Mouse (Mus musculus): ENCODE results near the gene Ube2f. TPM values are rescaled to one million over a fixed set of nuclear protein-coding genes. Genes with fewer than 3 reads are reported as not detected.

Ube2f gene
- polyA plus RNA-seq, 1 experiment from 2014 or later = 67.3 TPM

DNA sequence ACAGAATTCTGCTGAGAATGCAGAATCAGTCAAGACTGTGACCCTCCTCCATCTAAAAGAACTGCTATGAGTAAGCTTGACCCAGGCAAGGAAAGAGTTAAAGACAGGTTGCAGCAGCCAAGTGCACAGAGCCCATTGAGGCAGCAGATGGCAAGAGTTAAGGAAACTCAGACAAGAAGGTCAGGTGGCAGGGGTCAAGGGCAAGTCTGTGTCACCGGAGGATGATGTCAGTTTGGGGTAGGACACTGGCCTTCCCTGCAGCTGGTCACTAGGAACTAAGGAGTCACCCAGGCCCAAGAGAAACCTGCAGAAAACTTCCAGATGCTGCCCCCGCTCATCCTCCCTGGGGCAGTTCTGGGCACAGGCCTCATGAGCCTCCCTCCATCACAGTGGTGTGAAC is 74.5 kb downstream of the Ube2f start:
- Histone ChIP-seq H3K4me3 (replicated peaks; ENCODE audit: low read depth, low read length) (no peak overlapping the region), H3K4me2 (ENCODE audit: low read length) (no peak overlapping the region), H3K9ac (ENCODE audit: low read depth, low read length) (no peak overlapping the region), H3K9me3 (replicated peaks; ENCODE audit: low read length) (no peaks in the 10 kb centered on the region), H3K4me1 (replicated peaks; ENCODE audit: insufficient read depth, low read length) (0 out of 2 replicates have a peak, but pooled peaks cover 7% of the 10 kb centered on the region), H3K27me3 (ENCODE audit: insufficient read depth, low read length) (no peaks in the 10 kb centered on the region), H3K27ac (no peak overlapping the region), H3K36me3 (ENCODE audit: insufficient read depth, low read length) (no peaks in the 10 kb centered on the region)
- DNase-seq (ENCODE audit: low spot score) (no peak), ATAC-seq (replicated peaks; ENCODE audit: low FRiP score, low read depth) (no peak)
- no peak for TF ChIP-seq CTCF (IDR thresholded peaks at IDR 0.05; ENCODE audit: low read depth)
- WGBS = 46% methylated on average over 2 of the region's 2 CpGs

DNA sequence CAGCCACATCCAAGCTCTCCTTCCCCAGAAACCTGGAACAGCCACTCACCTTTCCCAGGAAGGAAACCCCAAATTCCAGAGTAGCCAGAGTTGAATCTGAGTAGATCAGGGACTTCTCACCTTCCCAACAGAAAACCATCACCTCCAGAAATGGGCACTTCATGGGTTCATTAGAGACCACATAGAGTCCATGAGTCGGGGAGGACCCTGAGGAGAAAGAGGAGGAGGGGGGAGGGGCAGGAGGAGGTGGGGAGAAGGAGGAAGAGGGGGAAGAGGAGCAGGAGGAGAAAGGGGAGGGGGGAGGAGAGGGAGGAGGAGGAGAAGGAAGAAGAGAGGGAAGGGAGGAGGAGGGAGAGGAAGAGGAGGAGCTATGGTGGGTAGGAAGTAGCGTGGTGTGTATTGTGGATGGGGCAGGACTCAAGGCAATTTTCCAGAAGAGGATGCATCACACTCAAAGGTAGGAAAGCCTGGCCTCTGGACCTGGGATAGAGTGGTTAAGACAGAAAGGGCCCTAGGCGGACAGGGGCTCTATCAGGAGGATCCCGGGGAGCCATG is 75.5 kb downstream of the Ube2f start:
- Histone ChIP-seq H3K27me3 (ENCODE audit: insufficient read depth, low read length) (no peaks in the 10 kb centered on the region), H3K4me1 (replicated peaks; ENCODE audit: insufficient read depth, low read length) (0 out of 2 replicates have a peak, but pooled peaks cover 7% of the 10 kb centered on the region), H3K4me2 (ENCODE audit: low read length) (no peak overlapping the region), H3K9me3 (replicated peaks; ENCODE audit: low read length) (no peaks in the 10 kb centered on the region), H3K4me3 (replicated peaks; ENCODE audit: low read depth, low read length) (no peak overlapping the region), H3K36me3 (ENCODE audit: insufficient read depth, low read length) (no peaks in the 10 kb centered on the region), H3K27ac (no peak overlapping the region), H3K9ac (ENCODE audit: low read depth, low read length) (no peak overlapping the region)
- WGBS = 69% methylated on average over 4 of the region's 4 CpGs
- TF ChIP-seq CTCF (IDR thresholded peaks at IDR 0.05; ENCODE audit: low read depth) = no peak
- ATAC-seq (replicated peaks; ENCODE audit: low FRiP score, low read depth) = no peak
- DNase-seq (ENCODE audit: low spot score) = no peak

DNA sequence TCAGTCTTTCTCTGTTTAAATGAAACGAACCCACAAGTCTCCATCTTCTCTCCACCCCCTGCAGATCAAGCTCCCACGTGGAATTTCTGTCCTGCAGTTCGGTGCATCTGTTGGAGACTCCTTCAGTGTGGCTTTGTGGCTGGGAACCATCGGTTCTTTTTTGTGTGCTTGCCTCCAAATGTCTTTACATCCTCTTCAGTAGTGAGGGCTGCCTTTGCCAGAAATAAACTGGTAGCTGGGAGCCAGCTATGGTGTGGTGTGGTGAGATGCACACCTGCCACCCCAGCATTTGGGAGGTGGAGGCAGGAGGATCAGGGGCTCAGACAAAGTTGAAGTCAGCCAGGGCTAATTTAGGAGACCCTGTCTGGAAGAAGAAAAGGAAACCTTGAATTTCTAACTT is 82.0 kb downstream of the Ube2f start:
- 56% methylated on average over 4 of the region's 4 CpGs for WGBS
- Histone ChIP-seq H3K4me1 (replicated peaks; ENCODE audit: insufficient read depth, low read length) (no peaks in the 10 kb centered on the region), H3K36me3 (ENCODE audit: insufficient read depth, low read length) (no peaks in the 10 kb centered on the region), H3K4me3 (replicated peaks; ENCODE audit: low read depth, low read length) (no peak overlapping the region), H3K4me2 (ENCODE audit: low read length) (no peak overlapping the region), H3K9me3 (replicated peaks; ENCODE audit: low read length) (no peaks in the 10 kb centered on the region), H3K9ac (ENCODE audit: low read depth, low read length) (no peak overlapping the region), H3K27ac (no peak overlapping the region), H3K27me3 (ENCODE audit: insufficient read depth, low read length) (no peaks in the 10 kb centered on the region)
- no peak for TF ChIP-seq CTCF (IDR thresholded peaks at IDR 0.05; ENCODE audit: low read depth)
- DNase-seq (ENCODE audit: low spot score) (no peak), ATAC-seq (replicated peaks; ENCODE audit: low FRiP score, low read depth) (no peak)

DNA sequence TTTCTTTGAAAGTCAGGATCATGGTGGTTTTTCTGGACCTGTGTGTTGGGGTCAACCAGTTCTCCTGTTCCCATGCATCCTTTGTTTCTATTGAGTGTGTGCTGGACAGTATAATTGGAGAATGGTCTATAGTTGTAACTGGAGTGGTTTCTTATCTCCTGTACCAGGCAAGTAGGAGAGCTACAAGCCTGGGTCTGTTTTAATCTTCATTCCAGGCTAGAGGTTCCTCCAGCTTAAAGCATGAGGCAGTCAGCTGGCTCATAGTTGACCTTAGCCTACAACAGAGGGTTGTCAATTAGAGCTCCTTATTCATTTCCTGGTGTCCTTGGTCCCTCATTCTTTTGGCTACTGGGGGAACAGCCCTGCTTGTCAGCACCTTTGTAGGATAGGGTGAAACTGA is 83.5 kb downstream of the Ube2f start:
- Histone ChIP-seq H3K9ac (ENCODE audit: low read depth, low read length) (no peak overlapping the region), H3K4me1 (replicated peaks; ENCODE audit: insufficient read depth, low read length) (no peaks in the 10 kb centered on the region), H3K27me3 (ENCODE audit: insufficient read depth, low read length) (no peaks in the 10 kb centered on the region), H3K9me3 (replicated peaks; ENCODE audit: low read length) (no peaks in the 10 kb centered on the region), H3K36me3 (ENCODE audit: insufficient read depth, low read length) (no peaks in the 10 kb centered on the region), H3K4me3 (replicated peaks; ENCODE audit: low read depth, low read length) (no peak overlapping the region), H3K4me2 (ENCODE audit: low read length) (no peak overlapping the region), H3K27ac (no peak overlapping the region)
- no peak for TF ChIP-seq CTCF (IDR thresholded peaks at IDR 0.05; ENCODE audit: low read depth)
- DNase-seq (ENCODE audit: low spot score) = no peak
- no peak for ATAC-seq (replicated peaks; ENCODE audit: low FRiP score, low read depth)

DNA sequence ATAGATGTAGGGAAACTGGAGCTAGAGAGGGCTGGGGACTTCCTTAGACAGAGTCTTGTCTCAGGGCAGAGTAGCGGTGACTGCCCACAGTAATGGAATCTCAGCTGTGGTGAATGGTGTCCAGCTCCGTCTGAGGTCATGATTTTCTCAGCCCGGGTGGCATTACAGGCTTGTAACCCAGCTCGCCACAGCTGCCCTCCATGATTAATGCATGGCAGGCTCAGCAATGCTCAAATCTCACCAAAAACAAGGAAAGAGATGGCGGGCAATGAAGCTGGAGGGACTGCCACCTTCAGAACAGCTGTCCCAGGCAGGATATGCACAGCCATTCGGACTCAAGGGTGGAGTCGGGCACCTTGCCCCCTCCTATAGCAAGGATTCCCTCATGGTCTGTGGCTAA is 87.3 kb downstream of the Ube2f start:
- 84% methylated on average over 7 of the region's 7 CpGs for WGBS

More for the DNA sequence above, 87.3 kb downstream of the Ube2f start:
- DNase-seq (ENCODE audit: low spot score) = no peak
- Histone ChIP-seq H3K27ac (no peak overlapping the region), H3K9me3 (replicated peaks; ENCODE audit: low read length) (no peaks in the 10 kb centered on the region), H3K9ac (ENCODE audit: low read depth, low read length) (no peak overlapping the region), H3K27me3 (ENCODE audit: insufficient read depth, low read length) (no peaks in the 10 kb centered on the region), H3K36me3 (ENCODE audit: insufficient read depth, low read length) (no peaks in the 10 kb centered on the region), H3K4me1 (replicated peaks; ENCODE audit: insufficient read depth, low read length) (no peaks in the 10 kb centered on the region), H3K4me3 (replicated peaks; ENCODE audit: low read depth, low read length) (no peak overlapping the region), H3K4me2 (ENCODE audit: low read length) (no peak overlapping the region)
- no peak for TF ChIP-seq CTCF (IDR thresholded peaks at IDR 0.05; ENCODE audit: low read depth)
- ATAC-seq (replicated peaks; ENCODE audit: low FRiP score, low read depth) = no peak

Other genes starting within 250 kb of the Ube2f start
- 0.20 and 0.28 TPM in 2 replicates for gene Rbm44, start 105.2 kb upstream of the Ube2f start, polyA plus RNA-seq (2015; fragmentation: Nextera tagmentation; extraction: Ambion mirVana)
- 2.1 and 2.5 TPM in 2 replicates for gene Ramp1, start 70.5 kb upstream of the Ube2f start, polyA plus RNA-seq (2015; fragmentation: Nextera tagmentation; extraction: Ambion mirVana)
- gene Scly, start 48.0 kb downstream of the Ube2f start, polyA plus RNA-seq (2015; fragmentation: Nextera tagmentation; extraction: Ambion mirVana) = 23.7 and 28.4 TPM in 2 replicates
- 0.05 and 0.09 TPM in 2 replicates for gene Espnl, start 71.8 kb downstream of the Ube2f start, polyA plus RNA-seq (2015; fragmentation: Nextera tagmentation; extraction: Ambion mirVana)
- gene Klhl30, start 100.7 kb downstream of the Ube2f start, polyA plus RNA-seq (2015; fragmentation: Nextera tagmentation; extraction: Ambion mirVana) = 0.22 and 0.39 TPM in 2 replicates
- 0.84 and 1.2 TPM in 2 replicates for gene Erfe, start 116.1 kb downstream of the Ube2f start, polyA plus RNA-seq (2015; fragmentation: Nextera tagmentation; extraction: Ambion mirVana)
- 91.0 and 99.8 TPM in 2 replicates for gene Ilkap, start 148.5 kb downstream of the Ube2f start, polyA plus RNA-seq (2015; fragmentation: Nextera tagmentation; extraction: Ambion mirVana)
- gene Hes6, start 163.7 kb downstream of the Ube2f start, polyA plus RNA-seq (2015; fragmentation: Nextera tagmentation; extraction: Ambion mirVana) = 60.6 and 62.2 TPM in 2 replicates
- gene Per2, start 209.0 kb downstream of the Ube2f start, polyA plus RNA-seq (2015; fragmentation: Nextera tagmentation; extraction: Ambion mirVana) = 2.3 and 2.7 TPM in 2 replicates
- gene Traf3ip1, start 244.3 kb downstream of the Ube2f start, polyA plus RNA-seq (2015; fragmentation: Nextera tagmentation; extraction: Ambion mirVana) = 6.3 and 6.5 TPM in 2 replicates

Data from kidney, postnatal 0 days (tissue).